Mouse (Mus musculus) G1E (cell line): ENCODE results near the gene Abraxas2.

Experiments used
- CTCF ChIP-seq: IDR thresholded peaks from 2 replicates; pipeline ENCODE4 v1.5.1; 2012; ENCODE audit warnings: low read depth, low read length, inconsistent platforms, mixed read lengths
- GATA1 ChIP-seq: IDR thresholded peaks from 2 replicates; pipeline ENCODE4 v1.6.1; 2012; ENCODE audit warnings: borderline replicate concordance, low read length, inconsistent platforms, mixed read lengths
- GATA2 ChIP-seq: IDR thresholded peaks from 2 replicates; pipeline ENCODE4 v1.6.1; 2012; ENCODE audit warnings: low read depth, low read length, inconsistent platforms, borderline replicate concordance
- POLR2AphosphoS5 ChIP-seq: IDR thresholded peaks from 2 replicates; pipeline ENCODE4 v1.6.1; 2012; ENCODE audit warnings: low read depth, low read length, inconsistent platforms; ENCODE audit not compliant: insufficient replicate concordance
- TAL1 ChIP-seq: conservative IDR thresholded peaks from 2 replicates; pipeline ENCODE4 v1.6.1; 2012; ENCODE audit warnings: low read depth, low read length, inconsistent platforms, mixed read lengths

- TF ChIP-seq CTCF (no peak), GATA1 (no peak), GATA2 (no peak), TAL1 (no peak), POLR2AphosphoS5 (no peak)
Measured at GRCm38 (mm10) chr7:132921971-132922370, 62.9 kb downstream of the Abraxas2 start.
